Mouse (Mus musculus) forebrain, postnatal 0 days (tissue): Measurements from ENCODE around the gene Engase. TPM values are rescaled to one million over a fixed set of nuclear protein-coding genes. Genes with fewer than 3 reads are reported as not detected.

Experiments
- ATAC-seq: fragments of 200-750 bp; cut with Nextera tagmentation; 2 replicates; pipeline ENCODE4 v1.8.0; 2017; ENCODE audit warnings: mild to moderate bottlenecking, moderate library complexity
- DNase-seq: peaks from one replicate; pipeline ENCODE4 v3.0.0-alpha.2; 2015
- H3K27ac ChIP-seq: fragments of 300-500 bp; sonication (generic); 2 replicates; pipeline ENCODE4 v1.5.1; 2014; ENCODE audit warnings: low read depth, mild to moderate bottlenecking, antibody characterized with exemption, low read length, moderate library complexity, mixed read lengths
- H3K27me3 ChIP-seq: fragments of 300-500 bp; sonication (generic); 2 replicates; pipeline ENCODE4 v1.6.1; 2014; ENCODE audit warnings: mild to moderate bottlenecking, low read length, mixed read lengths; ENCODE audit not compliant: insufficient read depth
- H3K36me3 ChIP-seq: fragments of 300-500 bp; sonication (generic); 2 replicates; pipeline ENCODE4 v1.6.1; 2014; ENCODE audit warnings: mild to moderate bottlenecking, moderate library complexity; ENCODE audit not compliant: insufficient read depth
- H3K4me1 ChIP-seq: fragments of 300-500 bp; sonication (generic); 2 replicates; pipeline ENCODE4 v1.6.1; 2014; ENCODE audit warnings: antibody characterized with exemption; ENCODE audit not compliant: insufficient read depth
- H3K4me2 ChIP-seq: fragments of 300-500 bp; sonication (generic); 2 replicates; pipeline ENCODE4 v1.6.1; 2014; ENCODE audit warnings: low read depth, mild to moderate bottlenecking, moderate library complexity
- H3K4me3 ChIP-seq: fragments of 300-500 bp; sonication (generic); 2 replicates; pipeline ENCODE4 v1.5.1; 2014; ENCODE audit warnings: low read depth, low read length, mixed read lengths
- H3K9ac ChIP-seq: fragments of 300-500 bp; sonication (generic); 2 replicates; pipeline ENCODE4 v1.6.1; 2014; ENCODE audit warnings: mild to moderate bottlenecking
- H3K9me3 ChIP-seq: fragments of 300-500 bp; sonication (generic); 2 replicates; pipeline ENCODE4 v1.6.1; 2016; ENCODE audit warnings: low read length
- CTCF ChIP-seq: sonication (generic); IDR thresholded peaks from 2 replicates; pipeline ENCODE4 v1.5.1; 2016; ENCODE audit warnings: antibody characterized with exemption, control low read depth, low read depth
- WGBS: fragments of 180-500 bp; shearing (Covaris S2); extraction: QIAGEN DNeasy Blood & Tissue Kit; methylation state at CpG from one replicate; pipeline ENCODE4 v1.1.7; 2014; 5-methylcytosine and 5-hydroxymethylcytosine counted together
- polyA plus RNA-seq: library from polyadenylated mRNA; unstranded; fragments of >200 nt; fragmentation: Nextera tagmentation; extraction: Ambion mirVana; gene quantifications from 2 replicates; pipeline ENCODE4 v1.2.1, GENCODE M21; 2015
- total RNA-seq: library from RNA; depleted of rRNA; stranded (reverse); fragments of >200 nt; gene quantifications from 2 replicates; pipeline ENCODE4 v1.2.3, GENCODE M21; 2014

The Engase gene
- total and polyA plus RNA-seq, 2 experiments from 2014 or later = 5.7 to 8.1 TPM

DNA sequence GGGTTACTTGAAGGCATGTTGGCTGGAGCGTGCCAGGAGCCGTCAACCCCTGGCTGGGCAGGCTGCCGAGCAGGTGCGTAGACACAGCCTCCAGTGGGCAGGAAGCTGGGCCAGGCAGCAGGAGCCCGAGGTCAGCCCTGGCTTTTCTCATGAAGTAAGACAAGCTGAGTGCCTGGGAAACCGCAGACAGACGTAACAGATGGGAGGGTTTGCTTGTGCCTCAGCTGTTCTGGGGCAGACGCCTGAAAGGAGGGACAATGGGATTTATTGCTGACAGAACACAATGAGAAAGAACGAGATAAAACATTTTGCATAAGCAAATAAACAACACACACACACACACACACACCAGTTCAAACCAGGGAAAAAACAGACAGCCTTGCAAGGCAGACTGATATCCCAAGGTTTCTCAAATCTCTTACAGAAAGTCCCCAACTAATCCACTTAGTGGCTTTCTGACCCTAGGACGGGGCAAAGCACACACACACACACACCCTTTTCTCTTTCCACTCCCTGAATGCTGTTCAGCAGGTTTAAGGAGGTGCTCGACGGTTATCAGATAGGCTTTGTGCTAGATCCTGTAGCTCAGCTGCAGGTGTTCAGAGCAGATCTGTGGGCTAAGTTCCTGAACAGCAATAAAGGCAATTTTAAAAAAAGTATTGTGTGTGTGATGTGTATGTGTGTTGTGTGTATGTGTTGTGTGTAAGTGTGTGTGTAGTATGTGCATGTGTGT lies 6.2 kb upstream of the Engase start:
- H3K27ac ChIP-seq = no peak overlapping the region
- ATAC-seq = peak; percentile 14; the same call in 1 of the 2 replicates
- H3K27me3 ChIP-seq = no peaks in the 10 kb centered on the region
- no peaks in the 10 kb centered on the region for H3K4me1 ChIP-seq
- no peak overlapping the region for H3K4me2 ChIP-seq
- no peak overlapping the region for H3K4me3 ChIP-seq
- TF ChIP-seq CTCF = no peak
- no peaks in the 10 kb centered on the region for H3K9me3 ChIP-seq
- H3K36me3 ChIP-seq = no peaks in the 10 kb centered on the region
- no peak overlapping the region for H3K9ac ChIP-seq
- 27% methylated on average over 12 of the region's 12 CpGs for WGBS
- DNase-seq = no peak

DNA sequence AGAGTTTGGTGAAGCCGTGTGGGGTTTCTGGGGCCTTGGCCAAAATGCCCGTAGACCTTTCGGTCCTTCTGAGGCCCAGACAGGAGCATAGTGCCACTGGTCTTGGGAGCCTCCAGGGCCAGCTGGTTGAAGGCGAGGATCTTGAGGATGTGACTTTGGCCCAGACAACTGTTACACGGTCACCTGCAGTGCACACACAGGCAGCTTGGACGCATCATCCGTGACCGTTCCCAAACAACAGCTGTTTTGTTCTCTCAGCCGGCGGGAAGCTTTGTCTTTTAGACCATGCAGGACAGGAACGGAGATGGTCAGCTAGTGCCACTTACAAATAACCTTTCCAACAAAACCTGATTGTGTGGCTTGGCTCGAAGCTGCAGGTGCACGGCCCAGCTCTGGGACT lies 5.0 kb upstream of the Engase start:
- no peaks in the 10 kb centered on the region for H3K9me3 ChIP-seq
- no peak overlapping the region for H3K4me2 ChIP-seq
- H3K4me3 ChIP-seq = no peak overlapping the region
- no peaks in the 10 kb centered on the region for H3K27me3 ChIP-seq
- DNase-seq (no peak), ATAC-seq (no peak)
- no peak for TF ChIP-seq CTCF
- WGBS = 77% methylated on average over 13 of the region's 13 CpGs
- H3K27ac ChIP-seq = no peak overlapping the region
- H3K4me1 ChIP-seq = no peaks in the 10 kb centered on the region
- H3K9ac ChIP-seq = no peak overlapping the region
- H3K36me3 ChIP-seq = no peaks in the 10 kb centered on the region

DNA sequence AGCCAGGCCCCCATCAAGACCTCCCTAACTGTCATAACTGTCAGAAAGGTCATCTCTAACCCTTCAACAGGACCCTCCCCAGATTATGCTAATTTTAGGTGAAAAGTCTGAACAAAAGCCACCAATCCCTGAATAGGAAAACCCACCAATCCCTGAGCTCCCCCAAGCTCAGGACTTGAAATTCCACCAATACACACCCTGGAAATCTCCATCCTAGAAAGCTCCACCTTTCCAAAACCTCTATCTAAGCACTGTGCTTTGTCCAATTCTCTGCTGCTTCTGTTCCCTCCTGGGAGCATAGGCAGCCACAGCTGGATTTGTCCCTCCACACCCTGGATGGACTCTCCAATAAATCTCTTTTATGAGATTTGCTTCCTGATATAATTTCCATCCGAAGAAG lies 3.5 kb upstream of the Engase start:
- peaks cover 5% of the 10 kb centered on the region; the same call in 1 of the 2 replicates for H3K4me1 ChIP-seq
- H3K9ac ChIP-seq = no peak overlapping the region
- no peaks in the 10 kb centered on the region for H3K27me3 ChIP-seq
- ATAC-seq (no peak), DNase-seq (no peak)
- H3K9me3 ChIP-seq = no peaks in the 10 kb centered on the region
- no peak for TF ChIP-seq CTCF
- H3K4me2 ChIP-seq = no peak overlapping the region
- H3K36me3 ChIP-seq = no peaks in the 10 kb centered on the region
- 95% methylated on average over 1 of the region's 1 CpGs for WGBS
- no peak overlapping the region for H3K4me3 ChIP-seq
- no peak overlapping the region for H3K27ac ChIP-seq

DNA sequence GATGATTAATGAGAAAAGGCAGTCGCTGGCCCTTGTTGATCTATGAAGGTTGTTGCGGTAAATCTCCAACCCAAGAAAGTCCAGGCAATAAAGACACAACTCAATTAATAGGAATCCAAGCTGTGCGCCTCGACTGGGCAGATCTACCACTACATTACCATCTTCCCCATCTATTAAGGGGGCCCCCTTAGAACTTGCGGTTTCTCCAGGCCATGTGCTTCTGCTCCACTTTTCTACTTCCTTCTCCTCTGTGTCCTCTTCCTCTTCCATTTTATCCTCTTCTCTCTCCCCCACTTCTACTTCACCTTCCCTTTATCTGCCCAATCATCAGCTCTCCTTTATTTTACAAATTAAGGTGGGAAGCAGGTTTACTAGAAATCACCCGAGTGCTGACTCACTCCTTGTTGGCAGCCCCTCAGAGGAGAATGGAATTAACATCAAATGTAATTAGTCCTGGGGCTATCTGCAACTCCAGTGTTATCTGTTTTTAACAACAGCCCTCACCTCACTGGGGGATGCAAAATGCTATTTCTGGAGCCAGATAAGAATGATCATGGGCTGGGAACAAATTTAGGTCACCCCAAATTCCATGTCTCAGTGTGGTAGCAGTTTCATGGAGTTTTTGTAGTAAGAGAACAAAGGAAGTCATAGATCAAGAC lies 2.7 kb upstream of the Engase start:
- Histone ChIP-seq H3K4me1 (peaks cover 5% of the 10 kb centered on the region; the same call in 1 of the 2 replicates), H3K4me2 (no peak overlapping the region), H3K27ac (no peak overlapping the region), H3K9ac (no peak overlapping the region), H3K27me3 (no peaks in the 10 kb centered on the region), H3K4me3 (no peak overlapping the region), H3K36me3 (no peaks in the 10 kb centered on the region), H3K9me3 (no peaks in the 10 kb centered on the region)
- ATAC-seq (no peak), DNase-seq (no peak)
- WGBS = 82% methylated on average over 6 of the region's 6 CpGs
- TF ChIP-seq CTCF = no peak

DNA sequence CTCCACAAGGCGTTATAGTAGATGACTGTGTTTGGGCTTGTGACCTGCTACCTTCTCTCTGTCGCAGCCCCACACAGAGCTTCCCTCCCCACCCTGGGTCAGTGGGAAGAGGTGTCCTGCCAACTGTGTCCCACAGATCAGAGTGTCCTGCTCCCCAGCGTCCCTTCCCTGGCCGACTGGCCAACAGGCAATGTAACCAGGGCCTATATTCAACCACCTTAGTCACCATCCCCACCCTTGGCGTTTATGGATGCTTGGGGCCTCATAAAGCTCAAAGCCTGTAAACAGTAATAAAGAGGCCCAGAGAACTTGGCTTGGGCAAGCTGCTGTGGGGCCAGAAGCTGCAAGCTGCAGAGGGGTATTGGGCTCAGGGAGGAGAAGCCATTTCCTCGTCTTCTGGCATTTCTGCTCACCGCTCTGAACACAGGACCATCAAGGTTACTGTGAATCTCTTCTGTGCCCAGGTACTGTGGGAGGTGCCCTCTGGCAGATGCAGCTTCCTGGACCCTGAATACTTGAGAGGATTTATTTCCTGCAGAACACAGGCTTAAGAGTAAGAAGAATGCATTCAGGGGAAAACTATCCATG lies 1.0 kb upstream of the Engase start:
- H3K27me3 ChIP-seq = no peaks in the 10 kb centered on the region
- no peak overlapping the region for H3K4me3 ChIP-seq

DNA sequence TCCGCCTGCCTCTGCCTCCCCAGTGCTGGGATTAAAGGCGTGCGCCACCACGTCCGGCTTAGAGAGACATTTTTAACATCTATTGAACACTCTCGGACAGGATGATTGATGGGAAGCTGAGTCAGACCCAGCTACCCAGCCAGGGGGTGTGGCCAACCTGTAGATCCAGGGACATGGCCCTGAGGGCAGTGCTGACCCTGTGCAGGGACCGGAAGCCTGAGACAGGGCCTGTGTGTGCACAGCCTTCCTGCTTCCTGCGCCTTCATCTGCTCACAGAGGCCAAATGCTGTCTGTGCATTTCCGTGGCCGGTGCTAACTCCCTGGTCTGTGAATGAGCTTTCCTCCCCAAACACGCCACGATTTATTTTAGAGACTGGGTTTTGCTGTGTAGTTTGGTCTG lies 3.1 kb downstream of the Engase start:
- H3K9me3 ChIP-seq = no peaks in the 10 kb centered on the region
- no peak for ATAC-seq
- no peak overlapping the region for H3K9ac ChIP-seq
- no peak overlapping the region for H3K27ac ChIP-seq
- H3K4me2 ChIP-seq = no peak overlapping the region
- TF ChIP-seq CTCF = no peak
- H3K27me3 ChIP-seq = no peaks in the 10 kb centered on the region
- no peak for DNase-seq
- 86% methylated on average over 12 of the region's 12 CpGs for WGBS
- H3K36me3 ChIP-seq = no peaks in the 10 kb centered on the region
- peaks cover 5% of the 10 kb centered on the region; the same call in 1 of the 2 replicates for H3K4me1 ChIP-seq
- H3K4me3 ChIP-seq = no peak overlapping the region

More for the DNA sequence above, 1.0 kb upstream of the Engase start:
- no peaks in the 10 kb centered on the region for H3K9me3 ChIP-seq
- H3K4me2 ChIP-seq = no peak overlapping the region
- no peak for ATAC-seq
- no peak overlapping the region for H3K27ac ChIP-seq
- H3K4me1 ChIP-seq = peaks cover 5% of the 10 kb centered on the region; the same call in 1 of the 2 replicates
- 87% methylated on average over 7 of the region's 7 CpGs for WGBS
- no peak for DNase-seq
- H3K36me3 ChIP-seq = no peaks in the 10 kb centered on the region
- TF ChIP-seq CTCF = no peak
- no peak overlapping the region for H3K9ac ChIP-seq

DNA sequence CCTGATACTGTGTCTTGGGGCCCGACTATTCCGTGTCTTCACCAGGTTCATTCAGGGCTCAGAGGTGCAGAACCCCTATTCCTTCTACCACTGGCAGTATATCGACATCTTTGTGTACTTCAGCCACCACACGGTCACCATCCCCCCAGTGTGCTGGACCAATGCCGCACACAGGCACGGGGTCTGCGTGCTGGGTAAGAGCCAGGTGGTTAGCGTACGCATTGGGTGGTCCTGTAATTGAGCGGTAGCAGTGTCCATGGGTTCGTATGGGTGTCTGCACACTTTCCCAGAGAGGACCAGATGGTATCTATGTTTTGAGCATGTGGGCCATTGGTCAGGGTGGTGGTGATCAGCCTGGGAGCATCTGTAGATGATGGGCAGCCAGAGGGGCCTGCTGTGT lies 4.6 kb downstream of the Engase start:
- H3K4me2 ChIP-seq = no peak overlapping the region

More for the DNA sequence above, 4.6 kb downstream of the Engase start:
- Histone ChIP-seq H3K4me1 (peaks cover 5% of the 10 kb centered on the region; the same call in 1 of the 2 replicates), H3K27ac (no peak overlapping the region), H3K36me3 (no peaks in the 10 kb centered on the region), H3K9ac (no peak overlapping the region), H3K9me3 (no peaks in the 10 kb centered on the region), H3K4me3 (no peak overlapping the region), H3K27me3 (no peaks in the 10 kb centered on the region)
- no peak for DNase-seq
- WGBS = 93% methylated on average over 11 of the region's 11 CpGs
- no peak for ATAC-seq
- TF ChIP-seq CTCF = no peak
